Mouse (Mus musculus) kidney, adult 8-10 months (tissue): ENCODE data around the gene Gm17267.
"Not testable (repeated sequence)": the region's sequence is repeated elsewhere in the genome, so short reads cannot be mapped to it uniquely, and the experiment has no call there.

ENCODE experiments used
- DNase-seq, 2 experiments: peaks; one replicate each; pipeline ENCODE4 v3.0.0; 2022

The Gm17267 gene

GRCm38 (mm10) chrX:126017257-126017656 is at the start of gene Gm17267:
Gm17267 (plus strand) TSS chrX:126017557.
- not testable (repeated sequence) for DNase-seq
